ENCODE assay signal across 10 mouse cellular contexts in genomic region chr2:31915112-31915511, GRCm38 (mm10). TPM values are rescaled to one million over a fixed set of nuclear protein-coding genes. Genes with fewer than 3 reads are reported as not detected.
DNase-seq lines count a peak whose midpoint lies in the region; ATAC-seq and TF ChIP-seq lines count a peak whose summit lies in the region.
"Had no signal": no experiment of that assay in that cellular context is flagged by ENCODE, and none has a peak within 500 bp of the region (broad histone marks: within the 10 kb centered on the region; RNA-seq: fewer than 3 reads in every experiment).

No protein-coding gene starts in this region.

- no peak; the same call in none of the 2 replicates for TF ChIP-seq CTCF in heart, adult 2 months (IDR thresholded peaks at IDR 0.05)
- TF ChIP-seq CTCF in hindbrain, postnatal 0 days (IDR thresholded peaks at IDR 0.05; ENCODE audit: low read depth): peak; percentile 98

- H3K4me2 ChIP-seq in hindbrain, postnatal 0 days (ENCODE audit: low read depth, low read length): no peak overlapping the region
- H3K4me2 ChIP-seq: embryonic facial prominence, embryonic 12.5 days; neural tube, embryonic 13.5 days had no signal

- no peak overlapping the region for H3K27ac ChIP-seq in heart, adult 2 months
- H3K27ac ChIP-seq in heart, embryonic 10.5 days: no peak overlapping the region
- H3K27ac ChIP-seq in embryonic facial prominence, embryonic 10.5 days (replicated peaks): no peak overlapping the region
- H3K27ac ChIP-seq in hindbrain, postnatal 0 days: no peak overlapping the region
- H3K27ac ChIP-seq: embryonic facial prominence, embryonic 12.5 days; neural tube, embryonic 13.5 days had no signal

- DNase-seq in heart, adult 2 months: peak; percentile 59 to 83
- DNase-seq in heart, embryonic 10.5 days (ENCODE audit: low spot score): no peak
- DNase-seq in adrenal gland, postnatal 14 days: peak; percentile 87
- DNase-seq in embryonic facial prominence, embryonic 10.5 days (ENCODE audit: low spot score): peak; percentile 81
- DNase-seq in hindbrain, postnatal 0 days (ENCODE audit: low spot score): peak; percentile 90
- DNase-seq in left cerebral cortex, postnatal 4 days: peak; percentile 87
- DNase-seq in natural killer cell, adult 2 months (ENCODE audit: low spot score in 2 of 2): peak; percentile 52 to 64
- peak; percentile 70 for DNase-seq in testis, postnatal 14 days (ENCODE audit: low spot score)

- intact Hi-C loops in heart, adult 2 months (cut with DNase I): loop anchor here (2.0 to 10.0 kb wide), 3 partner anchors 100 to 432 kb away; no protein-coding TSS in a partner anchor
- intact Hi-C loops in left cerebral cortex, postnatal 4 days (cut with DNase I): loop anchor here (5.0 to 10.0 kb wide), 2 partner anchors 128 to 430 kb away; no protein-coding TSS in a partner anchor

- no peak for TF ChIP-seq POLR2A in heart, adult 2 months (IDR thresholded peaks at IDR 0.05; ENCODE audit: insufficient read depth, low read depth, low read length)

- WGBS in heart, adult 2 months: 18% methylated on average over 4 of the region's 4 CpGs
- WGBS in heart, embryonic 10.5 days: 23% methylated on average over 4 of the region's 4 CpGs
- 22% methylated on average over 4 of the region's 4 CpGs for WGBS in embryonic facial prominence, embryonic 10.5 days
- WGBS in hindbrain, postnatal 0 days: 21% methylated on average over 4 of the region's 4 CpGs

- no peak overlapping the region for H3K9ac ChIP-seq in heart, adult 2 months (ENCODE audit: low read depth, low read length)
- no peak overlapping the region for H3K9ac ChIP-seq in hindbrain, postnatal 0 days (replicated peaks; ENCODE audit: low read length)
- H3K9ac ChIP-seq: embryonic facial prominence, embryonic 12.5 days; neural tube, embryonic 13.5 days had no signal

- H3K4me3 ChIP-seq in heart, adult 2 months: no peak overlapping the region
- no peak overlapping the region for H3K4me3 ChIP-seq in heart, embryonic 10.5 days
- H3K4me3 ChIP-seq in embryonic facial prominence, embryonic 10.5 days: no peak overlapping the region
- H3K4me3 ChIP-seq in hindbrain, postnatal 0 days (ENCODE audit: low read length): no peak overlapping the region
- H3K4me3 ChIP-seq: embryonic facial prominence, embryonic 12.5 days; neural tube, embryonic 13.5 days had no signal

- TF ChIP-seq EP300 in heart, adult 2 months (IDR thresholded peaks at IDR 0.05; ENCODE audit: insufficient read depth, low read depth, low read length): 0 out of 2 replicates have a peak, but pooled peaks have one; percentile 61

- H3K36me3 ChIP-seq in heart, adult 2 months (ENCODE audit: control insufficient read depth, insufficient read depth, low read length): no peaks in the 10 kb centered on the region
- H3K36me3 ChIP-seq in heart, embryonic 10.5 days: no peaks in the 10 kb centered on the region
- H3K36me3 ChIP-seq in embryonic facial prominence, embryonic 10.5 days (replicated peaks): no peaks in the 10 kb centered on the region
- no peaks in the 10 kb centered on the region for H3K36me3 ChIP-seq in hindbrain, postnatal 0 days (ENCODE audit: insufficient read depth, low read length)
- H3K36me3 ChIP-seq: embryonic facial prominence, embryonic 12.5 days; neural tube, embryonic 13.5 days had no signal

- ATAC-seq in hindbrain, postnatal 0 days: 0 out of 2 replicates have a peak, but pooled peaks have one; percentile 31

- H3K79me2 ChIP-seq in heart, adult 2 months (replicated peaks; ENCODE audit: control insufficient read depth, insufficient read depth, low read length): no peaks in the 10 kb centered on the region

- H3K9me3 ChIP-seq in heart, embryonic 10.5 days: no peaks in the 10 kb centered on the region
- no peaks in the 10 kb centered on the region for H3K9me3 ChIP-seq in embryonic facial prominence, embryonic 10.5 days
- no peaks in the 10 kb centered on the region for H3K9me3 ChIP-seq in hindbrain, postnatal 0 days (ENCODE audit: low read length)
- H3K9me3 ChIP-seq: embryonic facial prominence, embryonic 12.5 days; neural tube, embryonic 13.5 days had no signal

- no peaks in the 10 kb centered on the region for H3K27me3 ChIP-seq in heart, adult 2 months (ENCODE audit: control insufficient read depth, insufficient read depth, low read length)
- peaks cover 23% of the 10 kb centered on the region for H3K27me3 ChIP-seq in heart, embryonic 10.5 days (ENCODE audit: insufficient read depth, poor library complexity, severe bottlenecking)
- no peaks in the 10 kb centered on the region; the same call in 1 of the 2 replicates for H3K27me3 ChIP-seq in embryonic facial prominence, embryonic 10.5 days (replicated peaks; ENCODE audit: low read depth, poor library complexity, severe bottlenecking)
- no peaks in the 10 kb centered on the region for H3K27me3 ChIP-seq in hindbrain, postnatal 0 days (ENCODE audit: insufficient read depth, low read length)
- H3K27me3 ChIP-seq: embryonic facial prominence, embryonic 12.5 days had no signal

- no peaks in the 10 kb centered on the region; the same call in 1 of the 2 replicates for H3K4me1 ChIP-seq in heart, adult 2 months (ENCODE audit: control insufficient read depth, insufficient read depth, low read length)
- no peaks in the 10 kb centered on the region for H3K4me1 ChIP-seq in heart, embryonic 10.5 days
- H3K4me1 ChIP-seq in embryonic facial prominence, embryonic 10.5 days: 0 out of 2 replicates have a peak, but pooled peaks cover 6% of the 10 kb centered on the region
- no peaks in the 10 kb centered on the region for H3K4me1 ChIP-seq in hindbrain, postnatal 0 days (ENCODE audit: insufficient read depth, low read length)
- H3K4me1 ChIP-seq: embryonic facial prominence, embryonic 12.5 days; neural tube, embryonic 13.5 days had no signal

RNA-seq across cellular contexts. Expression of gene Lamc3, which starts 28.0 kb away (rescaled TPM):
- total RNA-seq in heart, adult 2 months (2021): under 1 TPM; 0.36 to 0.57 TPM
- polyA plus RNA-seq in heart, adult 2 months (2012; rRNA removed): 1.2 and 2.3 TPM in 2 replicates
- 1.7 and 2.2 TPM in 2 replicates for polyA plus RNA-seq in heart, embryonic 10.5 days (2016; fragmentation: Nextera tagmentation; extraction: Ambion mirVana)
- 14.4 and 14.9 TPM in 2 replicates for total RNA-seq in adrenal gland, postnatal 14 days (2021)
- 2.3 TPM in 2 replicates for polyA plus RNA-seq in embryonic facial prominence, embryonic 10.5 days (2016; fragmentation: Nextera tagmentation; extraction: Ambion mirVana)
- 11.6 and 12.9 TPM in 2 replicates for total RNA-seq in hindbrain, postnatal 0 days (2014; rRNA removed)
- polyA plus RNA-seq in hindbrain, postnatal 0 days (2015; fragmentation: Nextera tagmentation; extraction: Ambion mirVana): 2.0 and 2.1 TPM in 2 replicates
- 10 to 100 TPM; 11.8 to 12.7 TPM for total RNA-seq in left cerebral cortex, postnatal 4 days (2021)

RNA-seq across cellular contexts. Expression of gene Aif1l, which starts 34.8 kb away (rescaled TPM):
- 1 to 10 TPM; 2.4 to 2.7 TPM for total RNA-seq in heart, adult 2 months (2021)
- polyA plus RNA-seq in heart, adult 2 months (2012; rRNA removed): 4.2 and 4.6 TPM in 2 replicates
- polyA plus RNA-seq in heart, embryonic 10.5 days (2016; fragmentation: Nextera tagmentation; extraction: Ambion mirVana): 92.8 and 96.1 TPM in 2 replicates
- 8.3 and 10.7 TPM in 2 replicates for total RNA-seq in adrenal gland, postnatal 14 days (2021)
- polyA plus RNA-seq in embryonic facial prominence, embryonic 10.5 days (2016; fragmentation: Nextera tagmentation; extraction: Ambion mirVana): 89.0 and 93.2 TPM in 2 replicates
- total RNA-seq in hindbrain, postnatal 0 days (2014; rRNA removed): 13.2 and 15.5 TPM in 2 replicates
- 16.2 and 18.2 TPM in 2 replicates for polyA plus RNA-seq in hindbrain, postnatal 0 days (2015; fragmentation: Nextera tagmentation; extraction: Ambion mirVana)
- total RNA-seq in left cerebral cortex, postnatal 4 days (2021): 10 to 100 TPM; 10.5 to 14.1 TPM

RNA-seq across cellular contexts. Expression of gene Nup214, which starts 59.1 kb away (rescaled TPM):
- 10 to 100 TPM; 27.5 to 28.6 TPM for total RNA-seq in heart, adult 2 months (2021)
- 18.5 and 18.6 TPM in 2 replicates for polyA plus RNA-seq in heart, adult 2 months (2012; rRNA removed)
- 76.5 and 83.8 TPM in 2 replicates for polyA plus RNA-seq in heart, embryonic 10.5 days (2016; fragmentation: Nextera tagmentation; extraction: Ambion mirVana)
- total RNA-seq in adrenal gland, postnatal 14 days (2021): 53.0 and 59.1 TPM in 2 replicates
- polyA plus RNA-seq in embryonic facial prominence, embryonic 10.5 days (2016; fragmentation: Nextera tagmentation; extraction: Ambion mirVana): 120 and 121 TPM in 2 replicates
- 26.2 and 29.3 TPM in 2 replicates for total RNA-seq in hindbrain, postnatal 0 days (2014; rRNA removed)
- polyA plus RNA-seq in hindbrain, postnatal 0 days (2015; fragmentation: Nextera tagmentation; extraction: Ambion mirVana): 65.3 and 67.4 TPM in 2 replicates
- 10 to 100 TPM; 54.0 to 59.8 TPM for total RNA-seq in left cerebral cortex, postnatal 4 days (2021)
